Mouse (Mus musculus) lung, postnatal 0 days (tissue): ENCODE measurements around the gene Zfp36.

ENCODE experiments used
- CTCF ChIP-seq: IDR thresholded peaks from 2 replicates; pipeline ENCODE4 v1.5.1; 2016; ENCODE audit warnings: antibody characterized with exemption, mild to moderate bottlenecking
- EP300 ChIP-seq: IDR thresholded peaks from 2 replicates; pipeline ENCODE4 v1.6.1; 2016; ENCODE audit warnings: antibody characterized with exemption, mild to moderate bottlenecking, control low read depth

DNA sequence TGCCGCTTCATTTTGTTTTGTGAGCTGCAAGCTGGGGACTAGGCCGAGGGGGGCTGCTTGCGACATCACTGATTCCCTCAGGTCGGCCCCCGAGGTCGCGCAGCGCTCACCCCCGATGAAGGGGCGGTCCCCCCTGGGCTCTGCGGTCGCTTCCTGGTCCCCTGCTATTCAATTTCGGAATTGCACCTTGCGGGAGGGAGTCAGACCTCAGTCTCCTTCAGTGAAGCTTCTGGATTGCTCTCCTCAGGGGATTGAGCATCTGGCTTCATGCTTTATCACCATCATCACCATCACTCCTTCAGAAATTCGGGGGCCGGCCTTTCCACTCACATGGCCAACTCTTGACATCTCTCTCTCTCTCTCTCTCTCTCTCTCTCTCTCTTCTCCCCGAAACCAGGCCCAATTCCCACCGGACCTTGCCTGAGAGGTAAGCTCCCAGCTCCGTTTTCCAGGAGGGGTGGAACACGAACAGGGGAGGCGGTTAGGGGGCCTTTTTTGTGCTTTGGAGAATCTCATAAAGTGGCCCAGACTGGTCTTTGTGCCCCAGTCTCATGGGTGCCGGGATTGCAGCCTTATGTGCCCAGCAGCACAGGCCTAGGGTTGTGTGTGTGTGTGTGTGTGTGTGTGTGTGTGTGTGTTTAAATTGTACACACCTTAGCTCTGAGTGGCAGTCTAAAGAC lies 13.4 kb upstream of the Zfp36 start:
- TF ChIP-seq CTCF, result no peak
- no peak for TF ChIP-seq EP300
